Mouse (Mus musculus) layer of hippocampus, postnatal 10 days (tissue): Measurements from ENCODE around the gene Aff1. TPM values are rescaled to one million over a fixed set of nuclear protein-coding genes. Genes with fewer than 3 reads are reported as not detected.

Experiments used
- DNase-seq, 2 experiments: peaks; one replicate each; pipeline ENCODE4 v3.0.0; 2021; ENCODE audit warnings: low spot score in 2 of 2
- long read RNA-seq: library from polyadenylated mRNA; stranded (forward); transcript quantifications from one replicate; pipeline ENCODE4 v2.0.0, GENCODE M21; 2023
- total RNA-seq, 2 experiments: library from RNA; stranded (reverse); gene quantifications; 2 replicates each; pipeline ENCODE4 v1.2.3; 2021

Gene Aff1
- total RNA-seq = 10 to 100 TPM; 10.3 to 11.1 TPM
- long read RNA-seq, partial matches to known transcripts = 1 of 1 reads
- long read RNA-seq, other reads (novel, unspliced or antisense) = 0 of 1 reads

- peak; percentile 75 to 83 for DNase-seq
Observed at GRCm38 (mm10) chr5:103691624-103692530, at the start of gene Aff1. Gene Aff1, plus strand, starts transcription at chr5:103692374.

GRCm38 (mm10) chr5:103644167-103644566 is 48.0 kb upstream of the Aff1 start:
- DNase-seq = no peak

- no peak for DNase-seq
Observed at GRCm38 (mm10) chr5:103647320-103647719, 44.9 kb upstream of the Aff1 start.

DNA sequence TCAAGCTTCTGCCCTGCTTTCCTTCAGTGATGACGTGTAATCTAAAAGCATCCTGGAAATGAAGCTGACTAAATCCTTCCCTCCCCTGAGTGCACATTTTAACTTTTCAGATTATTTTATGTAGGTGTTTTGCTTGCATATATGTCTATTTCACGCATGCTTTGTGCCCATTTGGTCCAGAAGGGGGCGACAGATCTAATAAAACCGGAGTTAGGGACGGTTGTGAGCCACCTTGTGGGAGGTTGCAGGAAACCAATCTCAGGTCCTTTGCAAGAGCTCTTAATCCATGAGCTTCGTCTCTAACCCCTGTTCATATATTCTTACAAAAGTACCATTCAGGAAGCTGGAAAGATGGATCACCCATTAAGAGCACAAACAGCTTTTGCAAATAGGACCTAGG is 37.9 kb upstream of the Aff1 start:
- peak; percentile 39 to 43 for DNase-seq

GRCm38 (mm10) chr5:103654780-103655179 is 37.4 kb upstream of the Aff1 start:
- DNase-seq = no peak

- DNase-seq = peak; percentile 61 to 68
Observed at GRCm38 (mm10) chr5:103655346-103656118, 36.6 kb upstream of the Aff1 start, which contains the start of gene 1700016H13Rik. Gene 1700016H13Rik, minus strand, starts transcription at chr5:103656010.

GRCm38 (mm10) chr5:103658921-103659320 is 33.3 kb upstream of the Aff1 start:
- peak in 1 of 2 experiments; percentile 29 for DNase-seq

DNA sequence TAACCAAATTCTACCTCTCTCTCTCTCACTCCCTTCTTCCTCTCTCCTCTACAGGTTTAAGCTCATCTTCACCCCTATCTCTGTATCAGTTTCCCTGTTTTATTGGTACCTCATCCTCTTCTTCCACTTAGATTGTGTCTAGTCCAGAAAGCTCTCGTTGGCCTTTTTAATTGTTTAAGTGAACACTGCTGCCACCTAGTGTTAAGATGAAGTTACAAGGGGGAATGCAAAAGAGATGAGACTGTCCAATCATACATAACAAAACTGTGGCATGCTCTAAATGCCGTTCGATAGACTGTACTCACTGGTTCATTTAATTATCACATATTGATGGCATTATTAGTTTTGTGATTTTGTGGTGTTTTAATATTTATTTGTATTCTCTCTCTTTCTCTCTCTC is 32.6 kb upstream of the Aff1 start:
- DNase-seq = no peak

DNA sequence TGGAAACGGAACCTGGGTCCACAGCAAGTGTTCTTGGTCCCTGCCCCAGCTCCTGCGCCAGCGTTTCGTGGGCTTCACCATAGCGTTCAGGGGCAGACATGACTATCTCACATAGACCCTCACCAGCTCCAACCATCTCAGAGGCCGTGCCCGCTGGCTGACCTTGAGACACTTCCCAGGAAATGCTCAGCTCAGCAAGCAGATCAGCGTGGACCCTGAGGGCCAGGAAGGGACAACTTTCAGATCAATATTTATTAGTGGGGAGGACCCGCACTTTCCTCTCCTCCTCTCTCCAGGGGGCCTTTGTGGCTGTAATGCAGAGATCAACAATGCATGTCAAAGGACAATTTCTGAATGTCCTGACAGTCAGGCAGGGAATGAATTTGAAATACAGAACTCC is 27.2 kb upstream of the Aff1 start:
- no peak for DNase-seq

DNA sequence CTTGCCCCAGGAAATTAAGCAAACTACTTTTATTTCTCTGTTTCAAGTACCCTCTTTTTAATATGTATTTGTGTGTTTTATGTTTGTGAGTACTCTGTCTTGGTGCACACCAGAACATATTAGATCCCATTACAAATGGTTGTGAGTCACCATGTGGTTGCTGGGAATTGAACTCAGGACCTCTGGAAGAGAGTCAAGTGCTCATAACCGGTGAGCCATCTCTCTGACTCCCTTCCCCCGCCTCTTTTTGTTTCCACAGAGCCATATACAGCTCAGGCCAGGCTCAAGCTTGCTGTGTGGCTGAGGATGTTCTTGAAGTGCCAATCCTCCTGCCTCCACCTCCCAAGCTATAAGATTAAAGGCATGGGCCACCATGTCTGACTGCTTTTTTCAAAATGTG is 26.3 kb upstream of the Aff1 start:
- no peak for DNase-seq

GRCm38 (mm10) chr5:103671858-103672257 is 20.3 kb upstream of the Aff1 start:
- no peak for DNase-seq

DNA sequence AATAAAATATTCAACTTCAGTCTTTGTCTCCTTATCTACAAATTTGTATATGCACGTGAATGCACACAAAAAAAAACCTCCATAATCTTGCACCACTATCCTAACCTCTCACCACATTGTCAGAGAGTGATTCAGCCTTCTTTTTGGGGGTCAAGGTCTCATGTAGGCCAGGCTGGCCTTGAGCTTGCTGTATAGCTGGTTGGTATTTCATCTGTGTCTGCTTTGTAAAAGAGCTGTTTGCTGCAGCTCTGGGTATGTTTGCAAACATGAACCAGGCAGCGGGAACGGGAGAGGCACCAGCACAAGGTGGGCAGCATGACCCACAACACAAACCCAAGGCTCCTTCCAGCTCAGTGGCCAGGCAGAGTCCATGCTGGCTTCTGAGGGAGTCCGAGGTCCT is 18.6 kb upstream of the Aff1 start:
- DNase-seq = no peak

GRCm38 (mm10) chr5:103674482-103674881 is 17.7 kb upstream of the Aff1 start:
- DNase-seq = no peak

GRCm38 (mm10) chr5:103676289-103676881 is 15.8 kb upstream of the Aff1 start:
- no peak for DNase-seq

GRCm38 (mm10) chr5:103677894-103678293 is 14.3 kb upstream of the Aff1 start:
- DNase-seq = no peak

DNA sequence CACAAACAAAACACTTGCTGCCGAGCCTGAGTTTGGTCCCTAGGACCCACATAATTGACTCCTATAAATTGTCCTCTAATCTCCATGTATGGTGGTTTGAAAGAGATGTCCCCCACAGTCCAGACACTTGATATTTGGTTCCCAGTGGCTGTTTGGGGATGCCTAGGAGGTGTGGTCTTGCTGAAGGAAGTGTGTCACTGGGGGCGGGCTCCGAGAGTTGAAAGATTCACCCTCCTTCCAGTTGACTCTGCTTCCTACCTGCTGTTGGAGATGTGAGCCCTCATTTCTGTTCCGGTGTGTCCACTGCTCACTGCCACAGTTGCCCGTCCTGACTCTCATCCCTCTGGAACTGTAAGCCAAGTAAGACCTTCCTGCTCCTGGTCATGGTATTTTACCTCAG is 13.2 kb upstream of the Aff1 start:
- no peak for DNase-seq

DNA sequence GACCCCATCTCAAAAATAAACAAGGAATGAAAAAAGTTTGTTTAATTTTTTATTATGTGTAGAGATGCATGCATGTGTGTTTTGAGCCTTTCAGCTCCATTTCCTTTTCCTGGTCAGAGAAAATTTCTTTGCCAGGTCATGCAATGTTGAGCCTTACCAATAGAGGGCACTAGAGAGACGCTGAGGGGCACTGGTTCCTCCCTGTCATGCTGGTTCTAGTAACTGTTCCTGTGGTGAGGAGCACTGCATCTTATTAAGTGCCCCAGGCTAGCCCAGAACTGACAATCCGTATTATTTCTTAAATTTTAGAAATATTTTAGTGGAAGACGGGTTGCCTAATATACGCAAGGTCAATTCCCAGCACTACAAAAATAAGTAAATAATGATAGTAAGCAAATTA is 11.8 kb upstream of the Aff1 start:
- peak; percentile 68 to 77 for DNase-seq

- no peak for DNase-seq
Observed at GRCm38 (mm10) chr5:103681824-103682223, 10.3 kb upstream of the Aff1 start.

- no peak for DNase-seq
Observed at GRCm38 (mm10) chr5:103689645-103690044, 2.5 kb upstream of the Aff1 start.

DNA sequence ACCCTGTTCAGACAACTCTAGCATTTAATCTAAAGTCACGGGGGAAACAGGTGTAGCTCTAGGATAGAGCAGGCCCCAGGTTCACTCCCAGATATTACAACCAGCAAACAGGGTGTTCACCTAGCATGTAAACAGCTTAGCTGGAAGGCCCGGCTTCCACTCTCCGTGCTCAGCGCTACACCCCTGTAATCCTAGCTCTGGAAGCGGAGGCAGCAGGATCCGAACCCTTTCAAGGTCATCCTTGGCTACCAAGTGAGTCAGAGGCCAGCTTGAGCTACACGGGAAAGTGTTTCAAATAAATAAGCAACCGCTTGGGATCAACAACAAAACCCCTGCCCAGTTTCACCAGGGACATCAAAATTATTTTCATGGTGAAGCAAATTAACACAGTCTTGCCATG is 2.0 kb upstream of the Aff1 start:
- no peak for DNase-seq

GRCm38 (mm10) chr5:103691171-103691570 is 1.0 kb upstream of the Aff1 start:
- DNase-seq = no peak
